Mouse (Mus musculus): Measurements from ENCODE around the gene Galnt7. TPM values are rescaled to one million over a fixed set of nuclear protein-coding genes. Genes with fewer than 3 reads are reported as not detected.
A peak's percentile ranks its signal among the peaks of the same experiment; 100 is the strongest.

The Galnt7 gene
- total and polyA plus RNA-seq, 2 experiments = 0.61 to 2.0 TPM

- no peaks in the 10 kb centered on the region for H3K36me3 ChIP-seq (ENCODE audit: control insufficient read depth, insufficient read depth, low read length)
- 85% methylated on average over 4 of the region's 4 CpGs for WGBS
- H3K4me3 ChIP-seq (ENCODE audit: insufficient read depth, low read depth, low read length) = no peak overlapping the region
- no peak for TF ChIP-seq CTCF (IDR thresholded peaks at IDR 0.05; ENCODE audit: low read depth, low read length)
- TF ChIP-seq POLR2A (IDR thresholded peaks at IDR 0.05; ENCODE audit: extremely low read depth, insufficient read depth, low read length) = no peak
- no peak overlapping the region for H3K27ac ChIP-seq (replicated peaks; ENCODE audit: insufficient read depth, low read depth, low read length)
- no peak overlapping the region for H3K9ac ChIP-seq (ENCODE audit: low read depth, low read length)
- DNase-seq (ENCODE audit: extremely low read depth, low read depth, low spot score) = no peak
- no peaks in the 10 kb centered on the region for H3K79me2 ChIP-seq (ENCODE audit: control insufficient read depth, insufficient read depth, low read length)
- H3K4me1 ChIP-seq (ENCODE audit: control insufficient read depth, insufficient read depth, low read length) = peaks cover 2% of the 10 kb centered on the region; the same call in 1 of the 2 replicates
- H3K27me3 ChIP-seq (ENCODE audit: control insufficient read depth, insufficient read depth, low read length) = no peaks in the 10 kb centered on the region
Observed at GRCm38 (mm10) chr8:57533106-57533505, 119.7 kb downstream of the Galnt7 start.

GRCm38 (mm10) chr8:57532223-57532622 lies 120.6 kb downstream of the Galnt7 start:
- Histone ChIP-seq H3K4me1 (ENCODE audit: control insufficient read depth, insufficient read depth, low read length) (peaks cover 2% of the 10 kb centered on the region; the same call in 1 of the 2 replicates), H3K4me3 (ENCODE audit: insufficient read depth, low read depth, low read length) (no peak overlapping the region), H3K27me3 (ENCODE audit: control insufficient read depth, insufficient read depth, low read length) (no peaks in the 10 kb centered on the region), H3K79me2 (ENCODE audit: control insufficient read depth, insufficient read depth, low read length) (no peaks in the 10 kb centered on the region), H3K27ac (replicated peaks; ENCODE audit: insufficient read depth, low read depth, low read length) (no peak overlapping the region), H3K9ac (ENCODE audit: low read depth, low read length) (no peak overlapping the region), H3K36me3 (ENCODE audit: control insufficient read depth, insufficient read depth, low read length) (no peaks in the 10 kb centered on the region)
- TF ChIP-seq POLR2A (IDR thresholded peaks at IDR 0.05; ENCODE audit: extremely low read depth, insufficient read depth, low read length) (no peak), CTCF (IDR thresholded peaks at IDR 0.05; ENCODE audit: low read depth, low read length) (no peak)
- WGBS = 76% methylated on average over 2 of the region's 2 CpGs
- no peak for DNase-seq (ENCODE audit: extremely low read depth, low read depth, low spot score)

- peaks cover 2% of the 10 kb centered on the region; the same call in 1 of the 2 replicates for H3K4me1 ChIP-seq (ENCODE audit: control insufficient read depth, insufficient read depth, low read length)
- DNase-seq (ENCODE audit: extremely low read depth, low read depth, low spot score) = peak; percentile 84
- 8% methylated on average over 15 of the region's 15 CpGs for WGBS
- peak overlapping the region; percentile 38 for H3K4me3 ChIP-seq (ENCODE audit: insufficient read depth, low read depth, low read length)
- H3K79me2 ChIP-seq (ENCODE audit: control insufficient read depth, insufficient read depth, low read length) = no peaks in the 10 kb centered on the region
- H3K9ac ChIP-seq (ENCODE audit: low read depth, low read length) = peak overlapping the region; percentile 28; the same call in 1 of the 2 replicates
- H3K27ac ChIP-seq (replicated peaks; ENCODE audit: insufficient read depth, low read depth, low read length) = peak overlapping the region; percentile 52
- H3K36me3 ChIP-seq (ENCODE audit: control insufficient read depth, insufficient read depth, low read length) = no peaks in the 10 kb centered on the region
- peak; percentile 69 for TF ChIP-seq CTCF (IDR thresholded peaks at IDR 0.05; ENCODE audit: low read depth, low read length)
- TF ChIP-seq POLR2A (IDR thresholded peaks at IDR 0.05; ENCODE audit: extremely low read depth, insufficient read depth, low read length) = no peak
- no peaks in the 10 kb centered on the region for H3K27me3 ChIP-seq (ENCODE audit: control insufficient read depth, insufficient read depth, low read length)
Observed at GRCm38 (mm10) chr8:57530666-57531349, 122.0 kb downstream of the Galnt7 start.

- peak overlapping the region; percentile 38; the same call in 1 of the 2 replicates for H3K4me3 ChIP-seq (ENCODE audit: insufficient read depth, low read depth, low read length)
- peaks cover 2% of the 10 kb centered on the region; the same call in 1 of the 2 replicates for H3K4me1 ChIP-seq (ENCODE audit: control insufficient read depth, insufficient read depth, low read length)
- 51% methylated on average over 13 of the region's 13 CpGs for WGBS
- no peaks in the 10 kb centered on the region for H3K27me3 ChIP-seq (ENCODE audit: control insufficient read depth, insufficient read depth, low read length)
- peak overlapping the region; percentile 26; the same call in 1 of the 2 replicates for H3K9ac ChIP-seq (ENCODE audit: low read depth, low read length)
- DNase-seq (ENCODE audit: extremely low read depth, low read depth, low spot score) = peak; percentile 70
- peak overlapping the region; percentile 52 for H3K27ac ChIP-seq (replicated peaks; ENCODE audit: insufficient read depth, low read depth, low read length)
- no peaks in the 10 kb centered on the region for H3K79me2 ChIP-seq (ENCODE audit: control insufficient read depth, insufficient read depth, low read length)
- TF ChIP-seq POLR2A (IDR thresholded peaks at IDR 0.05; ENCODE audit: extremely low read depth, insufficient read depth, low read length) (no peak), CTCF (IDR thresholded peaks at IDR 0.05; ENCODE audit: low read depth, low read length) (no peak)
- H3K36me3 ChIP-seq (ENCODE audit: control insufficient read depth, insufficient read depth, low read length) = no peaks in the 10 kb centered on the region
Observed at GRCm38 (mm10) chr8:57530238-57530637, 122.6 kb downstream of the Galnt7 start.

DNA sequence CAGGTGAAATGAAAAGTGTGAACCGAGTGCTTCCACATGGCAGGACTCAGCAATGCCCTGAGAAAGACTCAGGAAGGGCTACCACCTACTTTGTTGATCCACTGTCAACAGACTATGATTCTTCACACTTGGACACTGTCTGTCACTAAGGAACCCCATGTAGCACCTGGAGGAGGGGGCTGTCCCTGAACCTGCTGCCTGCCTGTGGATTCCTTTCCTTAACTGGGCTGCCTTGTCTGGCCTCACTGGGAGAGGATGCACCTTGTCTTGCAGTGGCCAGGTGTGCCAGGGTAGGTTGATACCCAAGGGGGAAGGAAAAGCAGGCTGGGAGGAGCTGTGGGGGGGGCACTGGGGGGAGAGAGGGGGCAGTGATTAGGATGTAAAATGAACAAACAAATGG lies 124.8 kb downstream of the Galnt7 start:
- TF ChIP-seq POLR2A (IDR thresholded peaks at IDR 0.05; ENCODE audit: extremely low read depth, insufficient read depth, low read length) = no peak
- TF ChIP-seq CTCF (IDR thresholded peaks at IDR 0.05; ENCODE audit: low read depth, low read length) = no peak
- no peaks in the 10 kb centered on the region for H3K27me3 ChIP-seq (ENCODE audit: control insufficient read depth, insufficient read depth, low read length)
- H3K79me2 ChIP-seq (ENCODE audit: control insufficient read depth, insufficient read depth, low read length) = no peaks in the 10 kb centered on the region
- H3K27ac ChIP-seq (replicated peaks; ENCODE audit: insufficient read depth, low read depth, low read length) = no peak overlapping the region
- H3K36me3 ChIP-seq (ENCODE audit: control insufficient read depth, insufficient read depth, low read length) = no peaks in the 10 kb centered on the region
- no peak overlapping the region for H3K9ac ChIP-seq (ENCODE audit: low read depth, low read length)
- no peak for DNase-seq (ENCODE audit: extremely low read depth, low read depth, low spot score)
- WGBS = 100% methylated on average over 1 of the region's 1 CpGs
- H3K4me1 ChIP-seq (ENCODE audit: control insufficient read depth, insufficient read depth, low read length) = peaks cover 2% of the 10 kb centered on the region; the same call in 1 of the 2 replicates
- no peak overlapping the region for H3K4me3 ChIP-seq (ENCODE audit: insufficient read depth, low read depth, low read length)
